Mouse (Mus musculus) megakaryocyte-erythroid progenitor cell, adult 5-6 weeks (primary cell): ENCODE data around the gene Sema6c. TPM values are rescaled to one million over a fixed set of nuclear protein-coding genes. Genes with fewer than 3 reads are reported as not detected.

ENCODE experiments used
- ATAC-seq: replicated peaks from 2 replicates; pipeline ENCODE4 v1.8.0; 2016; ENCODE audit warnings: mild to moderate bottlenecking, inconsistent platforms; ENCODE audit not compliant: severe bottlenecking, poor library complexity, low FRiP score, low TSS enrichment
- total RNA-seq, 2 experiments: library from RNA; stranded (forward) in 1 of 2; stranded (reverse) in 1 of 2; fragments of 200-1000, 215-1000 nt in 1 of 2; fragments of >200 nt in 1 of 2; fragmentation: Nextera tagmentation in 1 of 2; gene quantifications; 2 replicates each; pipeline ENCODE4 v1.2.3; 2014 to 2017

The Sema6c gene
- total RNA-seq, 2 experiments from 2014 or later, result not detected

- ATAC-seq, result 0 out of 2 replicates have a peak, but pooled peaks have one; percentile 22
Observed at GRCm38 (mm10) chr3:95223041-95223440, 62.8 kb downstream of the Sema6c start.

Other genes starting within 250 kb of the Sema6c start
- gene Selenbp1, start 227.4 kb upstream of the Sema6c start, total RNA-seq (2014; fragmentation: Nextera tagmentation), result 128 and 136 TPM in 2 replicates
- gene Selenbp1, start 227.4 kb upstream of the Sema6c start, total RNA-seq (2017), result 100 and 113 TPM in 2 replicates
- gene Rfx5, start 206.4 kb upstream of the Sema6c start, total RNA-seq (2014; fragmentation: Nextera tagmentation), result 21.3 and 21.4 TPM in 2 replicates
- 15.1 and 19.0 TPM in 2 replicates for gene Rfx5, start 206.4 kb upstream of the Sema6c start, total RNA-seq (2017)
- gene Pi4kb, start 185.7 kb upstream of the Sema6c start, total RNA-seq (2014; fragmentation: Nextera tagmentation), result 24.9 and 35.5 TPM in 2 replicates
- 22.7 and 27.9 TPM in 2 replicates for gene Pi4kb, start 185.7 kb upstream of the Sema6c start, total RNA-seq (2017)
- 16.8 and 25.9 TPM in 2 replicates for gene Zfp687, start 145.0 kb upstream of the Sema6c start, total RNA-seq (2014; fragmentation: Nextera tagmentation)
- gene Zfp687, start 145.0 kb upstream of the Sema6c start, total RNA-seq (2017), result 13.0 and 42.4 TPM in 2 replicates
- gene Psmd4, start 117.8 kb upstream of the Sema6c start, total RNA-seq (2014; fragmentation: Nextera tagmentation), result 190 and 212 TPM in 2 replicates
- 336 and 456 TPM in 2 replicates for gene Psmd4, start 117.8 kb upstream of the Sema6c start, total RNA-seq (2017)
- 28.8 and 29.3 TPM in 2 replicates for gene Pip5k1a, start 53.5 kb upstream of the Sema6c start, total RNA-seq (2014; fragmentation: Nextera tagmentation)
- gene Pip5k1a, start 53.5 kb upstream of the Sema6c start, total RNA-seq (2017), result 20.5 and 23.8 TPM in 2 replicates
- gene Vps72, start 49.4 kb upstream of the Sema6c start, total RNA-seq (2014; fragmentation: Nextera tagmentation), result 62.9 and 64.1 TPM in 2 replicates
- 105 and 121 TPM in 2 replicates for gene Vps72, start 49.4 kb upstream of the Sema6c start, total RNA-seq (2017)
- 2.4 and 5.1 TPM in 2 replicates for gene Tmod4, start 36.0 kb upstream of the Sema6c start, total RNA-seq (2014; fragmentation: Nextera tagmentation)
- gene Tmod4, start 36.0 kb upstream of the Sema6c start, total RNA-seq (2017), result 0.99 and 2.9 TPM in 2 replicates
- 59.1 and 86.0 TPM in 2 replicates for gene Scnm1, start 26.4 kb upstream of the Sema6c start, total RNA-seq (2014; fragmentation: Nextera tagmentation)
- gene Scnm1, start 26.4 kb upstream of the Sema6c start, total RNA-seq (2017), result 94.4 and 114 TPM in 2 replicates
- gene Lysmd1, start 26.4 kb upstream of the Sema6c start, total RNA-seq (2014; fragmentation: Nextera tagmentation), result 5.4 and 6.9 TPM in 2 replicates
- gene Lysmd1, start 26.4 kb upstream of the Sema6c start, total RNA-seq (2017), result 6.2 and 7.2 TPM in 2 replicates
- 3.3 and 8.1 TPM in 2 replicates for gene Tnfaip8l2, start 18.1 kb upstream of the Sema6c start, total RNA-seq (2014; fragmentation: Nextera tagmentation)
- 3.1 and 6.7 TPM in 2 replicates for gene Tnfaip8l2, start 18.1 kb upstream of the Sema6c start, total RNA-seq (2017)
- gene Gabpb2, start 57.5 kb downstream of the Sema6c start, total RNA-seq (2014; fragmentation: Nextera tagmentation), result 59.0 and 63.9 TPM in 2 replicates
- 59.2 and 64.2 TPM in 2 replicates for gene Gabpb2, start 57.5 kb downstream of the Sema6c start, total RNA-seq (2017)
- gene Cdc42se1, start 68.3 kb downstream of the Sema6c start, total RNA-seq (2014; fragmentation: Nextera tagmentation), result 69.0 and 127 TPM in 2 replicates
- 49.5 and 59.1 TPM in 2 replicates for gene Cdc42se1, start 68.3 kb downstream of the Sema6c start, total RNA-seq (2017)
- 6.0 and 6.9 TPM in 2 replicates for gene Mllt11, start 71.7 kb downstream of the Sema6c start, total RNA-seq (2014; fragmentation: Nextera tagmentation)
- 1.9 and 3.6 TPM in 2 replicates for gene Mllt11, start 71.7 kb downstream of the Sema6c start, total RNA-seq (2017)
- gene Gm128, start 81.1 kb downstream of the Sema6c start, total RNA-seq (2014; fragmentation: Nextera tagmentation), result 0.92 and 2.5 TPM in 2 replicates
- gene Gm128, start 81.1 kb downstream of the Sema6c start, total RNA-seq (2017), result 0.27 TPM in 1 of 2 replicates, not detected in the other
- not detected in 2 replicates for gene Bnipl, start 90.7 kb downstream of the Sema6c start, total RNA-seq (2014; fragmentation: Nextera tagmentation)
- not detected in 2 replicates for gene Bnipl, start 90.7 kb downstream of the Sema6c start, total RNA-seq (2017)
- gene Mindy1, start 120.9 kb downstream of the Sema6c start, total RNA-seq (2014; fragmentation: Nextera tagmentation), result 36.8 and 46.9 TPM in 2 replicates
- gene Mindy1, start 120.9 kb downstream of the Sema6c start, total RNA-seq (2017), result 37.5 and 45.3 TPM in 2 replicates
- 20.2 and 24.8 TPM in 2 replicates for gene Prune1, start 121.6 kb downstream of the Sema6c start, total RNA-seq (2014; fragmentation: Nextera tagmentation)
- gene Prune1, start 121.6 kb downstream of the Sema6c start, total RNA-seq (2017), result 10.1 and 14.6 TPM in 2 replicates
- gene Anxa9, start 146.7 kb downstream of the Sema6c start, total RNA-seq (2014; fragmentation: Nextera tagmentation), result 25.5 and 35.5 TPM in 2 replicates
- 15.6 and 16.7 TPM in 2 replicates for gene Anxa9, start 146.7 kb downstream of the Sema6c start, total RNA-seq (2017)
- gene Cers2, start 154.3 kb downstream of the Sema6c start, total RNA-seq (2014; fragmentation: Nextera tagmentation), result 199 and 268 TPM in 2 replicates
- gene Cers2, start 154.3 kb downstream of the Sema6c start, total RNA-seq (2017), result 118 and 125 TPM in 2 replicates
- 58.7 and 67.9 TPM in 2 replicates for gene Setdb1, start 196.7 kb downstream of the Sema6c start, total RNA-seq (2014; fragmentation: Nextera tagmentation)
- gene Setdb1, start 196.7 kb downstream of the Sema6c start, total RNA-seq (2017), result 44.1 and 46.5 TPM in 2 replicates
- not detected in 2 replicates for gene 4930558C23Rik, start 242.4 kb downstream of the Sema6c start, total RNA-seq (2014; fragmentation: Nextera tagmentation)
- gene 4930558C23Rik, start 242.4 kb downstream of the Sema6c start, total RNA-seq (2017), result not detected in 2 replicates